Mouse (Mus musculus) brain, embryonic 18.5 days (tissue): Measurements from ENCODE around the gene Tubgcp4.

Experiments
- DNase-seq: peaks from one replicate; pipeline ENCODE4 v3.0.0-alpha.2; 2012; ENCODE audit warnings: low read depth, low spot score

Tubgcp4 gene

GRCm38 (mm10) chr2:121204276-121204675, 33.8 kb downstream of the Tubgcp4 start:
- no peak for DNase-seq

DNA sequence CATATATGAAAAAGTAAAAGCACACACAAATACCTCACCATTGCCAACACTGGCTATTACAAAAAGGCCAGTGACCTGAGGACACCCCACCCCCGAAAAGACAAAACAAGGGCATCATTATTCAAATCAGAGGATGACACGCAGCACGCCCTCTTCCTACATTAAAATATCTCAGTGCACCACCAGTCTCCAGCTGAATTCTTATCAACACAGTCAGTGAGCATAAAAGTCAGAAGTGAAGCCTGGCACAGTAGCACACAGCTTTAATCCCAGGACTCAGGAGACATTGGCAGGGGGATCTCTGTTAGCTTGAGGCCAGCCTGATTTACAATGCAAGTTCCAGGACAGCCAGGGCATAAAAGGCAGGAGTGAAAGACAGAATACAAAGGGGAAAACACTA, 36.1 kb downstream of the Tubgcp4 start:
- DNase-seq: no peak

- DNase-seq: no peak
Measured at GRCm38 (mm10) chr2:121214491-121214890, 44.0 kb downstream of the Tubgcp4 start.

- no peak for DNase-seq
Measured at GRCm38 (mm10) chr2:121219177-121219576, 48.7 kb downstream of the Tubgcp4 start.

DNA sequence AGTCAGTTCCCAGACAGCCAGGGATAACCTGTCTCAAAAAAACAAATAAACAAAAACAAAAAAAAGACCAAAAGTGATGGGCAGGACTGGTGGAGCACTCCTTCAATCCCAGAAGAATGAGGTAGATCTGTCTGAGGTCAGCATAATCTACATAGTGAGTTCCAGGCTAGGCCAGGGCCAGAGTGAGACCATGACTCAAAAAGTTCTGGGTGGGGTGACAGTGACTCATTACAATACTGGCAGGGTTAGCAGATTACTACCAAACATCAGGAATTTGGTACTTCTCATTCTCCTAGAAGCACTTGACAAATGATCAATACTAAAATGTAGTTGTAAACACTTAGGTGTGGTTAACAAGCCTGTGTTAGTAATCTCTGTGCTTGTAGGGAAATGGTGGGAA, 49.5 kb downstream of the Tubgcp4 start:
- DNase-seq: no peak

DNA sequence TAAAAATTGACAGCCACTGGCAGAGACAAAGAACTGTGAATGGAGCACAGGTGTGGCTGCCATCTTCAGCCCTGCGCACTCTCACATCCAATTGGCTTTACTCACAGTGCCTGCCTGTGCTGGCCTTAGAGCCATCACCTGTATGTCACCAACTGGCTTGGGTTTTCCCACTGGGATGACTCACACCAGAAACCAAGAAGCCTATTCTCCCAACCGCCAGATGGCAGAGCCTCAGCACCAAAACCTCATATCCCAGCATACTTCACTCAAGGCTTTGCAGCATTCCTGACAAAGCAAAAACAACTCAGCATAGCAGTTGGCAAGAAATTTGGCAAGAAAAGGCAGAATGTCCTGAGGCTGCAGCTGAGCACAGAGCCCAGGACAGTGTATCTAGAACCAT, 52.6 kb downstream of the Tubgcp4 start:
- no peak for DNase-seq

GRCm38 (mm10) chr2:121228135-121228534, 57.7 kb downstream of the Tubgcp4 start:
- DNase-seq: no peak

GRCm38 (mm10) chr2:121235460-121236072, 65.1 kb downstream of the Tubgcp4 start:
- DNase-seq: no peak

DNA sequence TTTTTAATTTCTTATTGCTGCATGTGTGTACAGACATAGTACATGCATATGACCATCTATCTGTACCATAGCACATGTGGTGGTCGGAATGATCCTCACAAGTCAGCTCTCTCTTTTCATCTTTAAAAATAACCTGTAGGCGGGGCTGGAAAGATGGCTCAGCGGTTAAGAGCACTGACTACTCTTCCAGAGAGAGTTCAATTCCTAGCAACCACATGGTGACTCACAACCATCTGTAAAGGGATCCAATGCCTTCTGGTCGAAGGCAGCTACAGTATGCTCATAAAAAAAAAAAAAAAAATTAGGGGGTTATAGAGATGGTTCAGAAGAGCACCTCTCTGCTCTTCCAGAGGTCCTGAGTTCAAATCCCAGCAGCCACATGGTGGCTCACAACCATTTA, 69.0 kb downstream of the Tubgcp4 start:
- DNase-seq: no peak

- no peak for DNase-seq
Measured at GRCm38 (mm10) chr2:121244099-121244498, 73.6 kb downstream of the Tubgcp4 start.
